Mouse (Mus musculus) kidney, postnatal 0 days (tissue): Measurements from ENCODE around the gene Npcd. TPM values are rescaled to one million over a fixed set of nuclear protein-coding genes. Genes with fewer than 3 reads are reported as not detected.

Experiments used
- ATAC-seq: fragments of 200-750 bp; cut with Nextera tagmentation; replicated peaks from 2 replicates; pipeline ENCODE4 v1.8.0; 2017; ENCODE audit warnings: low read depth, moderate number of reproducible peaks, moderate TSS enrichment, moderate library complexity; ENCODE audit not compliant: low FRiP score
- DNase-seq: peaks from one replicate; pipeline ENCODE4 v3.0.0-alpha.2; 2016; ENCODE audit warnings: low spot score
- H3K27ac ChIP-seq: fragments of 300-500 bp; sonication (generic); 2 replicates; pipeline ENCODE4 v1.5.1; 2014; ENCODE audit warnings: mild to moderate bottlenecking
- H3K27me3 ChIP-seq: fragments of 300-500 bp; sonication (generic); 2 replicates; pipeline ENCODE4 v1.6.1; 2014; ENCODE audit warnings: low read length, mixed read lengths; ENCODE audit not compliant: insufficient read depth
- H3K36me3 ChIP-seq: fragments of 300-500 bp; sonication (generic); 2 replicates; pipeline ENCODE4 v1.6.1; 2014; ENCODE audit warnings: low read length, mixed read lengths; ENCODE audit not compliant: insufficient read depth
- H3K4me1 ChIP-seq: fragments of 300-500 bp; sonication (generic); replicated peaks from 2 replicates; pipeline ENCODE4 v1.6.1; 2014; ENCODE audit warnings: antibody characterized with exemption, low read length, mixed read lengths; ENCODE audit not compliant: insufficient read depth
- H3K4me2 ChIP-seq: fragments of 300-500 bp; sonication (generic); 2 replicates; pipeline ENCODE4 v1.6.1; 2014; ENCODE audit warnings: mild to moderate bottlenecking, low read length, moderate library complexity, mixed read lengths
- H3K4me3 ChIP-seq: fragments of 300-500 bp; sonication (generic); replicated peaks from 2 replicates; pipeline ENCODE4 v1.5.1; 2014; ENCODE audit warnings: low read depth, low read length
- H3K9ac ChIP-seq: fragments of 300-500 bp; sonication (generic); 2 replicates; pipeline ENCODE4 v1.6.1; 2014; ENCODE audit warnings: low read depth, low read length
- H3K9me3 ChIP-seq: fragments of 300-500 bp; sonication (generic); replicated peaks from 2 replicates; pipeline ENCODE4 v1.6.1; 2016; ENCODE audit warnings: low read length, inconsistent platforms, mixed read lengths
- CTCF ChIP-seq: IDR thresholded peaks from 2 replicates; pipeline ENCODE4 v1.5.1; 2016; ENCODE audit warnings: antibody characterized with exemption, low read depth, mild to moderate bottlenecking, moderate library complexity
- WGBS: fragments of 180-500 bp; shearing (Covaris S2); extraction: QIAGEN DNeasy Blood & Tissue Kit; methylation state at CpG from one replicate; pipeline ENCODE4 v1.1.7; 2014; 5-methylcytosine and 5-hydroxymethylcytosine counted together
- polyA plus RNA-seq: library from polyadenylated mRNA; unstranded; fragments of >200 nt; fragmentation: Nextera tagmentation; extraction: Ambion mirVana; gene quantifications from 2 replicates; pipeline ENCODE4 v1.2.1, GENCODE M21; 2015

Gene Npcd
- polyA plus RNA-seq, 1 experiment from 2014 or later: 0.28 TPM

DNA sequence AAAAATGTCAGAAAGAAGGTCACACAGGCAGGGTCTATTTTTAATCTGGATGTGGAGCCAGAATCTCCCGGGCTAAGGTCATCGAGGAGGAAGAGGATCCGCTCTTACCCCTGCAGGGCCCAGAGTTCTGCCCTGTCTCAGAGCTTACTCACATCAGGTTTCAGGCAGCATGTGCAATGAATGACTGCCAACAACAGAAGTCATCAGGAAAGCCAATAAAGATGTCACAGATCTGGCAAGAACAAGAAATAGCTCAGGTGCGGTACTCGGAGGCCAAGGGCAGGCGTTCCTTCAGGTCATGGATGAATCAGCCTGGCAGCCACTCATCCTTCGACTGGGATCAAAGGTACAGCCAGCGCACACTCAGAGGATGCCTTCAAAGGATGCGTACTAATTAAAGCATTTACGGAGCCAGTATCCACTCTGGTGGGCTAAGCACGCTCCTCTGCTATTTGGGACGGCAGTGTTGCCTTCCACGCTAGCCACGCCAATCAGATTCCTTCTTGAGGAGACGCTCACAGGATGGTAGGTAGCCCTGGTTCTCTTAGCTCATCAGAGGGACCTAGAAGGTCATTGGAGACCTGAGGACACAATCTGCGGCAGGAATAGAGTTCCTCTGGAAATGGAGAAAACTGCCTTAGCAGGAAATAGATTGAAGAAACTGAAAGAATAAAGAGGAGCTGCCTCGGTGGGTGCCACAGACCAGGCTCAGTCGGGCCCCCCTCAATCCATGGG is 41.4 kb upstream of the Npcd start:
- Histone ChIP-seq H3K4me3 (no peak overlapping the region), H3K4me2 (no peak overlapping the region), H3K27ac (no peak overlapping the region), H3K4me1 (0 out of 2 replicates have a peak, but pooled peaks cover 8% of the 10 kb centered on the region), H3K36me3 (no peaks in the 10 kb centered on the region), H3K27me3 (no peaks in the 10 kb centered on the region), H3K9me3 (no peaks in the 10 kb centered on the region), H3K9ac (no peak overlapping the region)
- ATAC-seq (no peak), DNase-seq (no peak)
- 60% methylated on average over 18 of the region's 18 CpGs for whole genome bisulfite sequencing
- TF ChIP-seq CTCF: no peak

DNA sequence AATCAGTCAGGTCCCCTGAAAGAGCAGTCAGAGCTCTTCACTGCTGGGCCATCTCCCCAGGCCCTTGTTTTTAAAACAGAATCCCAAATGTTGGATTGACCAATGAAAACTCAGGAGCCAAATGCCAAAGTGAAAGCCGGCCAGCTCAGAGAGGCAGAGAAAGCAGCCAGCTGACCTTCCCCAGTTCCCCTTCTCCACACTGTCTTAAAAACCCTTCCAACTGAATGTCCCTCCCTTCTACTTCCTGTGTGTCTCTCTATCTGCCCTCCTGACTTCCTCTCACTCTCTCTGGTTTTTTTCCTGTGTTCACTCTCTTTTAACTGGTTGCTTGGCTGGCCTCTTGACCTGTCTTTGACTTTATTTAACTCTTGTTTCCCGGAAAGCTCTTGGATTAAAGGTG is 40.0 kb upstream of the Npcd start:
- Histone ChIP-seq H3K27ac (no peak overlapping the region), H3K36me3 (no peaks in the 10 kb centered on the region), H3K4me3 (no peak overlapping the region), H3K9me3 (0 out of 2 replicates have a peak, but pooled peaks cover 3% of the 10 kb centered on the region), H3K9ac (no peak overlapping the region), H3K4me2 (no peak overlapping the region), H3K4me1 (0 out of 2 replicates have a peak, but pooled peaks cover 6% of the 10 kb centered on the region), H3K27me3 (no peaks in the 10 kb centered on the region)
- 44% methylated on average over 2 of the region's 2 CpGs for WGBS
- TF ChIP-seq CTCF: no peak
- no peak for ATAC-seq
- no peak for DNase-seq

DNA sequence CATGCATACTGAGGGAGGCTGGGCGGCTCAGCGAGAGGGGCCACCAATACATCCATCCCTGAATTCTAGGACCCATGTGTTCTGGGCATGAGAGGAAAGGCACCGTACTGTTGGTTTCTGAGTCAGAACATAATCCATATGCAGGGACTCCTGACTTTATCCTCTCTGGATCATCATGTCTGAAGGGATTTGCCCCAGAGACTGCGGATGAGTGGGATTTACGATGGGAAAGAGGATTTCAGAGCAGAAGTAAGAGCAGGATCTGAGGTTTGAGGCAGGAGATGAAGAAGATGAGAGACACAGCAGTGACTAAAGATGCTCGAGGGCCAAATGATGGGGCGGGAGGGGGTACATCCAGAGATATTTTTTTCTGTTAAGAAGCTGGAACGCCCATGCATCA is 39.5 kb upstream of the Npcd start:
- Histone ChIP-seq H3K27me3 (no peaks in the 10 kb centered on the region), H3K9me3 (0 out of 2 replicates have a peak, but pooled peaks cover 3% of the 10 kb centered on the region), H3K36me3 (no peaks in the 10 kb centered on the region), H3K4me3 (no peak overlapping the region), H3K27ac (no peak overlapping the region), H3K9ac (no peak overlapping the region), H3K4me1 (0 out of 2 replicates have a peak, but pooled peaks cover 2% of the 10 kb centered on the region), H3K4me2 (no peak overlapping the region)
- no peak for DNase-seq
- 94% methylated on average over 8 of the region's 8 CpGs for WGBS
- no peak for ATAC-seq
- no peak for TF ChIP-seq CTCF

DNA sequence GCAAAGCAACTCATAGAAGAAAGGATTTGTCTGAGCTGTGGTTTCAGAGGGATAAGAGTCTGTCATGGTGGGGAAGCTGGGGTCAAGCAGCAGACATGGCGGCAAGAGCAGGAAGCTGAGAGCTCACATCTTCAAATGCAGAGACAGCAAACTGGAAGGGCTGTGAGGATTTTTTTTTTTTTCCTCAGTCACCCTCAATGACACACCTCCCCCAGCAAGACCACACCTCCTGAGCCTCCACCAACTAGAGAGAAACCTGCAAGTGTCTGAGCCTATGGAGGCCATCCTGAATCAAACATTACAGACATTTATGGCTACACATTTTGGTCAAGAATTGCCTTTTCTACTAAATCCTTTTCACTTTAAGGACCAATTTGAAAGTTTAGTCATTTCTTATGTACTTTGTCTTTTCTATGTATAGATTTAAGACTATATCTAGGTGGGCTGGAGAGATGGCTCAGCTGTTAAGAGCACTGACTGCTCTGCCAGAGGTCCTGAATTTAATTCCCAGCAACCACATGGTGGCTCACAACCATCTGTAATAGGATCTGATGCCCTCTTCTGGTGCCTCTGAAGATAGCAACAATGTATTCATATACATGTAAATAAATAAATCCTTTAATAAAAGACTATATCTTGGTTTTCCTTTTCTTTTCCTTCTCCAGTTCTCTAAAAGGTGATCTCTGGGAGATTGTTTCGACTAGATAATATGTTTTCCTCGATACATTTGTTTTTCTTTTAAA is 33.4 kb upstream of the Npcd start:
- WGBS: 80% methylated on average over 3 of the region's 3 CpGs
- Histone ChIP-seq H3K36me3 (no peaks in the 10 kb centered on the region), H3K9me3 (0 out of 2 replicates have a peak, but pooled peaks cover 3% of the 10 kb centered on the region), H3K27me3 (no peaks in the 10 kb centered on the region), H3K27ac (no peak overlapping the region), H3K4me3 (no peak overlapping the region), H3K4me1 (no peaks in the 10 kb centered on the region), H3K9ac (no peak overlapping the region), H3K4me2 (no peak overlapping the region)
- peak; percentile 29 for TF ChIP-seq CTCF
- no peak for DNase-seq
- ATAC-seq: no peak

GRCm38 (mm10) chr15:79859821-79860220 is 25.8 kb upstream of the Npcd start:
- Histone ChIP-seq H3K27ac (no peak overlapping the region), H3K4me2 (no peak overlapping the region), H3K9ac (no peak overlapping the region), H3K4me3 (no peak overlapping the region), H3K27me3 (no peaks in the 10 kb centered on the region), H3K4me1 (no peaks in the 10 kb centered on the region), H3K36me3 (no peaks in the 10 kb centered on the region), H3K9me3 (no peaks in the 10 kb centered on the region)
- no peak for TF ChIP-seq CTCF
- DNase-seq (no peak), ATAC-seq (no peak)
- 88% methylated on average over 9 of the region's 9 CpGs for WGBS

DNA sequence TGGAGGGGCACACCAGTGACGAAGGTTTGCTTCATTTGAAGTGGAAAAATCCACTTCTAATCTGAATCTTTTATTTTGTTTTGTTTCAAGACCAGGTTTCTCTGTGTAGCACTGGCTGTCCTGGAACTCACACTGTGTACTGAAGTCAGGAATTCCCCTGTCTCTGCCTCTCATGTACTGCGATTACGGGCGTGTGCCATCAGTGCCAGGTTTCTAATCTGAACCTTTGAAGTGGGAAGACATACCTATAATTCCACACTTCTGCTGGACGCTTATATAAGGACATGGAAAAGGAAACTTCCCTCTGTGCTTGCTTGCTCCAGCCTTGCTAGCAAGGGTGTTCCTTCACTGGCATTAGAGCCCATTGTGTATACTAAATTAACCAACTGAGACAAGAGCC is 24.9 kb upstream of the Npcd start:
- H3K9ac ChIP-seq: no peak overlapping the region
- no peaks in the 10 kb centered on the region for H3K36me3 ChIP-seq
- no peak overlapping the region for H3K4me2 ChIP-seq
- WGBS: 86% methylated on average over 5 of the region's 5 CpGs
- TF ChIP-seq CTCF: no peak
- H3K27me3 ChIP-seq: no peaks in the 10 kb centered on the region
- DNase-seq (no peak), ATAC-seq (no peak)
- H3K4me3 ChIP-seq: no peak overlapping the region
- H3K27ac ChIP-seq: no peak overlapping the region
- H3K9me3 ChIP-seq: no peaks in the 10 kb centered on the region
- no peaks in the 10 kb centered on the region for H3K4me1 ChIP-seq
